Mouse (Mus musculus) lung, postnatal 0 days (tissue): ENCODE measurements around the gene Slfnl1.

Source experiments
- CTCF ChIP-seq: IDR thresholded peaks from 2 replicates; pipeline ENCODE4 v1.5.1; 2016; ENCODE audit warnings: antibody characterized with exemption, mild to moderate bottlenecking
- EP300 ChIP-seq: IDR thresholded peaks from 2 replicates; pipeline ENCODE4 v1.6.1; 2016; ENCODE audit warnings: antibody characterized with exemption, mild to moderate bottlenecking, control low read depth

DNA sequence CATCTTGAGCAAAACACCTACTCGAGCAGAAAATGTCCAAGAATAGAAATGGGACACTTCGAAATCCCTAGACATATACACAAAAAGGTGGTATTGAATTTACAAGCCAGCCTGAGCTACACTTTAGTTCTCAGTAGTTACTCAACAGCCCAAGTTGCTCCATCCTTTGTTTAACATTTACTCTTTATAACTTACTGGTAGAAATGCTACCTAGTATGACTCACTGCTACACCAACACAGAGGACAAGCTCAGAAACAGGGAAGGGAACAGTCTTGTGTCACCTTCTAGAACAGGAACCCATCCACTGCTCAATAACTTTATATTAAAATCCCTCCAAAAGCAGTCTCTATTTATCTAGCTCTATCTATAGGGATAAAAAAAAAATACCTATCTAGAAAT is 33.7 kb downstream of the Slfnl1 start:
- no peak for TF ChIP-seq CTCF
- peak; percentile 48; the same call in 1 of the 2 replicates for TF ChIP-seq EP300
